22 mouse cellular contexts compared by ENCODE assay signal in the genomic region with DNA sequence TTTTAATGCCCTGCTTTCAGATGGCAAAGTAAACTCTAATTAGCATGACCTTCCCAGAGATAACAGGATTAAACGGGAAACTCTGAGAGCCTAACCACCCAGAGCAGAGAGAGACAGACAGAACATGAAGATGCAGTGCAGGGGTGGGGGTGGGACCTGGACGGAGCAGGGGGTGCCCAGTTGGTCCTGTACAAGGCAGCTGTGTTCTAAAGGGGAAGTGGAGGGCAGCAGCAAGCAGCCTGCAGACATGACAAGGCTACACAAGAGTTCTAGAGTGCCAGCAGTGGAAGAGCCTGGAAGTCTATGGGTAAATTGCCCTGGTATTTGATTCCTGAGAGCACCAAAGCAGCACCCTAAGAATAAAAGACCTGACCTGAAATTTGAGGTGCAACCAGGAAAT.
A peak's percentile ranks its signal among the peaks of the same experiment; 100 is the strongest.
DNase-seq lines count a peak whose midpoint lies in the region; ATAC-seq and TF ChIP-seq lines count a peak whose summit lies in the region.
"Had no signal": no experiment of that assay in that cellular context is flagged by ENCODE, and none has a peak within 500 bp of the region (broad histone marks: within the 10 kb centered on the region; RNA-seq: fewer than 3 reads in every experiment).

No protein-coding gene starts in this region.

- peaks cover 24 to 70% of the 10 kb centered on the region in 2 experiments for H3K36me3 ChIP-seq in CH12.LX (replicated peaks in 1 of 2; ENCODE audit: control insufficient read depth in 1 of 2, insufficient read depth in 1 of 2, low read length in 1 of 2)
- H3K36me3 ChIP-seq in intestine, embryonic 15.5 days = no peaks in the 10 kb centered on the region; the same call in 1 of the 2 replicates
- H3K36me3 ChIP-seq: hindbrain, embryonic 15.5 days had no signal

- 29% methylated on average over 2 of the region's 2 CpGs for WGBS in bone marrow, adult 2 months
- 48% methylated on average over 2 of the region's 2 CpGs for WGBS in intestine, embryonic 15.5 days

- no peaks in the 10 kb centered on the region for H3K9me3 ChIP-seq in CH12.LX (replicated peaks; ENCODE audit: low read length)
- no peaks in the 10 kb centered on the region for H3K9me3 ChIP-seq in intestine, embryonic 15.5 days
- H3K9me3 ChIP-seq: forebrain, embryonic 10.5 days; forebrain, embryonic 13.5 days; heart, embryonic 12.5 days; heart, embryonic 15.5 days; hindbrain, embryonic 15.5 days had no signal

- dilution Hi-C loops in CH12.LX (cut with MboI; ENCODE audit: extremely low pct_ligation_motif_present, extremely low pct_unique_long_range_greater_than_20kb, low sequenced_read_pairs) = no loop called here

- no peaks in the 10 kb centered on the region for H3K27me3 ChIP-seq in CH12.LX (replicated peaks)
- no peaks in the 10 kb centered on the region for H3K27me3 ChIP-seq in intestine, embryonic 15.5 days (replicated peaks)
- H3K27me3 ChIP-seq: forebrain, embryonic 13.5 days; heart, embryonic 12.5 days; heart, embryonic 15.5 days; hindbrain, embryonic 15.5 days had no signal

- TF ChIP-seq CTCF in CH12.LX (conservative IDR thresholded peaks at IDR 0.05 in 1 of 2, IDR thresholded peaks at IDR 0.05 in 1 of 2; ENCODE audit: low read depth in 2 of 2, low read length in 2 of 2) = no peak
- TF ChIP-seq CTCF in bone marrow, adult 2 months (IDR thresholded peaks at IDR 0.05; ENCODE audit: control insufficient read depth, insufficient read depth, low read length) = no peak

- H3K9ac ChIP-seq in CH12.LX (ENCODE audit: insufficient read depth, low read depth) = no peak overlapping the region
- no peak overlapping the region for H3K9ac ChIP-seq in intestine, embryonic 15.5 days
- H3K9ac ChIP-seq: forebrain, embryonic 13.5 days; heart, embryonic 12.5 days; heart, embryonic 15.5 days; hindbrain, embryonic 15.5 days had no signal

- DNase-seq in A20 (ENCODE audit: low read depth, low spot score) (peak; percentile 58), CH12.LX (ENCODE audit: extremely low read depth) (peak; percentile 21)
- DNase-seq in retina, postnatal 1 day = no peak
- DNase-seq: adrenal gland, adult 8-10 months; adrenal gland, postnatal 25 days; cerebellum, adult 18-20 months; cerebellum, adult 9-10 months; cerebellum, postnatal 14 days; gastrocnemius, postnatal 14 days; heart, adult 18-20 months; heart, postnatal 10 days; heart, postnatal 36 days had no signal

- H3K27ac ChIP-seq in CH12.LX (ENCODE audit: insufficient read depth, low read depth) = no peak overlapping the region
- H3K27ac ChIP-seq in bone marrow, adult 2 months (ENCODE audit: control insufficient read depth, insufficient read depth, low read depth, low read length, poor library complexity) = peak overlapping the region; percentile 48; the same call in 1 of the 2 replicates
- no peak overlapping the region for H3K27ac ChIP-seq in intestine, embryonic 15.5 days
- H3K27ac ChIP-seq: forebrain, embryonic 10.5 days; forebrain, embryonic 13.5 days; heart, embryonic 15.5 days; hindbrain, embryonic 15.5 days had no signal

- peaks cover 0 to 27% of the 10 kb centered on the region in 2 experiments; a peak in 2 of 4 replicates for H3K4me1 ChIP-seq in CH12.LX (ENCODE audit: control insufficient read depth in 1 of 2, insufficient read depth in 2 of 2)
- no peaks in the 10 kb centered on the region for H3K4me1 ChIP-seq in bone marrow, adult 2 months (ENCODE audit: control insufficient read depth, insufficient read depth, low read length)
- H3K4me1 ChIP-seq in intestine, embryonic 15.5 days (replicated peaks) = no peaks in the 10 kb centered on the region
- H3K4me1 ChIP-seq: forebrain, embryonic 10.5 days; heart, embryonic 12.5 days; heart, embryonic 15.5 days; hindbrain, embryonic 15.5 days had no signal

- no peak for TF ChIP-seq EP300 in CH12.LX (IDR thresholded peaks at IDR 0.05; ENCODE audit: low read length)

- H3K79me2 ChIP-seq in CH12.LX (replicated peaks; ENCODE audit: control insufficient read depth, extremely low read depth, insufficient read depth, poor library complexity, severe bottlenecking) = no peaks in the 10 kb centered on the region

- TF ChIP-seq RAD21 in CH12.LX (IDR thresholded peaks at IDR 0.05; ENCODE audit: low read depth, low read length) = no peak

- in situ Hi-C loops in CH12.LX (cut with MboI; ENCODE audit: low pct_ligation_motif_present, low pct_unique_long_range_greater_than_20kb, low sequenced_read_pairs) = no loop called here

- ATAC-seq in megakaryocyte progenitor cell, adult 5-6 weeks (replicated peaks; ENCODE audit: poor library complexity) = 0 out of 2 replicates have a peak, but pooled peaks have one; percentile 31
- ATAC-seq in intestine, embryonic 15.5 days = no peak
- ATAC-seq: activated CD4-positive, CD25-positive, alpha-beta regulatory T cell, adult 4 months; forebrain, embryonic 13.5 days; forebrain, embryonic 16.5 days had no signal

- TF ChIP-seq POLR2A in CH12.LX (IDR thresholded peaks at IDR 0.05; ENCODE audit: low read depth, low read length) = no peak
- TF ChIP-seq POLR2A in bone marrow, adult 2 months (IDR thresholded peaks at IDR 0.05; ENCODE audit: borderline replicate concordance, control insufficient read depth, low read depth, low read length) = no peak

- no peak overlapping the region for H3K4me2 ChIP-seq in CH12.LX (ENCODE audit: insufficient read depth, low read depth, poor library complexity, severe bottlenecking)
- H3K4me2 ChIP-seq in intestine, embryonic 15.5 days (replicated peaks) = no peak overlapping the region
- H3K4me2 ChIP-seq: forebrain, embryonic 13.5 days; heart, embryonic 12.5 days; heart, embryonic 15.5 days; hindbrain, embryonic 15.5 days had no signal

- H3K4me3 ChIP-seq in CH12.LX (replicated peaks in 1 of 3; ENCODE audit: low read depth in 2 of 3, low read length in 2 of 3, poor library complexity in 1 of 3) = no peak overlapping the region
- H3K4me3 ChIP-seq in bone marrow, adult 2 months (replicated peaks; ENCODE audit: control insufficient read depth, low read depth, low read length) = no peak overlapping the region
- H3K4me3 ChIP-seq in intestine, embryonic 15.5 days (replicated peaks) = no peak overlapping the region
- H3K4me3 ChIP-seq: forebrain, embryonic 10.5 days; forebrain, embryonic 13.5 days; heart, embryonic 12.5 days; heart, embryonic 15.5 days; hindbrain, embryonic 15.5 days had no signal

TF ChIP-seq in CH12.LX, 34 proteins besides CTCF, POLR2A, EP300 and RAD21:
- TF ChIP-seq MEF2A (IDR thresholded peaks at IDR 0.05; ENCODE audit: borderline replicate concordance, low read depth, low read length) = no peak
- no peak for TF ChIP-seq ZMIZ1 (IDR thresholded peaks at IDR 0.05; ENCODE audit: low read depth, low read length)
- TF ChIP-seq E2F4 (IDR thresholded peaks at IDR 0.05; ENCODE audit: insufficient replicate concordance, low read depth, low read length) = no peak
- TF ChIP-seq NRF1 (IDR thresholded peaks at IDR 0.05; ENCODE audit: low read depth, low read length) = no peak
- TF ChIP-seq NELFE (IDR thresholded peaks at IDR 0.05; ENCODE audit: low read depth, low read length) = no peak
- TF ChIP-seq ELF1 (IDR thresholded peaks at IDR 0.05; ENCODE audit: low read depth, low read length) = no peak
- TF ChIP-seq CHD2 (IDR thresholded peaks at IDR 0.05; ENCODE audit: low read length) = no peak
TF ChIP-seq in CH12.LX: peak in this region for 0.
